8 mouse cellular contexts compared by ENCODE assay signal in the genomic region with DNA sequence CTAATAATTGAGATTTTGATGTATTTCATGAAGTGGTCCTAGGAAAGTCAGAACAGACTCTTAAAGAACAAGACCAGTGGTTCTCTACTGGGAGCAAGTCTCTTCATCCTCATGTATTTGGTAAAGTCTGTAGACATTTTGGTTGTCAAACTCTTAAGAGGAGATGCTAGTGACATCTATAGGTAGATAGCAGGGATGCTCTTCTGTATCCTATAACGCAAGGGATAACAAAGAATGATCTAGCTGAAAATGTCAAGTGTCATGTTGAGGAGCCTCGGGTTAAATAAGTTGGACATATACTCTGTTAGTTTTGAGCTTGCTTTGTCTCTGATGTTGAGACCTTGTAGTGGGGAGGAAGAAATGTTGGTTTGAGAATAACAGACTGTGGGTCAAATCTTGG. TPM values are rescaled to one million over a fixed set of nuclear protein-coding genes. Genes with fewer than 3 reads are reported as not detected.
DNase-seq lines count a peak whose midpoint lies in the region; ATAC-seq and TF ChIP-seq lines count a peak whose summit lies in the region.

No protein-coding gene starts in this region.

- peak overlapping the region; percentile 43; the same call in 1 of the 2 replicates for H3K4me3 ChIP-seq in testis, adult 2 months (ENCODE audit: control insufficient read depth, low read depth, low read length)
- peak overlapping the region; percentile 99 for H3K4me3 ChIP-seq in limb, embryonic 13.5 days
- peak overlapping the region; percentile 100 for H3K4me3 ChIP-seq in stomach, embryonic 16.5 days (replicated peaks; ENCODE audit: low read length)

- no peak for TF ChIP-seq POLR2A in testis, adult 2 months (IDR thresholded peaks at IDR 0.05; ENCODE audit: control insufficient read depth, low read depth, low read length)

- WGBS in limb, embryonic 13.5 days, result 39% methylated on average over 2 of the region's 2 CpGs
- 7% methylated on average over 2 of the region's 2 CpGs for WGBS in stomach, embryonic 16.5 days

- no peak overlapping the region for H3K27ac ChIP-seq in testis, adult 2 months (ENCODE audit: control insufficient read depth, insufficient read depth, low read depth, low read length)
- no peak overlapping the region for H3K27ac ChIP-seq in limb, embryonic 13.5 days
- H3K27ac ChIP-seq in stomach, embryonic 16.5 days (ENCODE audit: low read length), result no peak overlapping the region

- no peaks in the 10 kb centered on the region for H3K36me3 ChIP-seq in testis, adult 2 months (ENCODE audit: control insufficient read depth, insufficient read depth, low read length)
- peaks cover 49% of the 10 kb centered on the region for H3K36me3 ChIP-seq in limb, embryonic 13.5 days
- peaks cover 11% of the 10 kb centered on the region; the same call in 1 of the 2 replicates for H3K36me3 ChIP-seq in stomach, embryonic 16.5 days (ENCODE audit: control insufficient read depth, insufficient read depth, low read length)

- peak overlapping the region; percentile 99 for H3K9ac ChIP-seq in limb, embryonic 13.5 days
- peak overlapping the region; percentile 100 for H3K9ac ChIP-seq in stomach, embryonic 16.5 days (ENCODE audit: low read length)

- ATAC-seq in CD4-positive, CD25-positive, alpha-beta regulatory T cell, adult 4 months, result no peak
- no peak for ATAC-seq in limb, embryonic 13.5 days (ENCODE audit: low FRiP score, low read depth)
- no peak for ATAC-seq in stomach, embryonic 16.5 days (ENCODE audit: insufficient read depth, low FRiP score)

- no peak for TF ChIP-seq CTCF in testis, adult 2 months (IDR thresholded peaks at IDR 0.05; ENCODE audit: control insufficient read depth, insufficient read depth, insufficient replicate concordance, low read depth, low read length)

- H3K4me2 ChIP-seq in limb, embryonic 13.5 days (replicated peaks), result peak overlapping the region; percentile 94
- H3K4me2 ChIP-seq in stomach, embryonic 16.5 days (ENCODE audit: low read depth, low read length), result peak overlapping the region; percentile 99

- no peaks in the 10 kb centered on the region for H3K9me3 ChIP-seq in limb, embryonic 13.5 days
- H3K9me3 ChIP-seq in stomach, embryonic 16.5 days (replicated peaks; ENCODE audit: control insufficient read depth, low read length), result no peaks in the 10 kb centered on the region

- peaks cover 5% of the 10 kb centered on the region for H3K4me1 ChIP-seq in testis, adult 2 months (ENCODE audit: control insufficient read depth, insufficient read depth, low read length)
- peaks cover 33% of the 10 kb centered on the region for H3K4me1 ChIP-seq in limb, embryonic 13.5 days
- peaks cover 34% of the 10 kb centered on the region for H3K4me1 ChIP-seq in stomach, embryonic 16.5 days (ENCODE audit: control insufficient read depth, insufficient read depth, low read length)

- no peaks in the 10 kb centered on the region for H3K27me3 ChIP-seq in testis, adult 2 months (ENCODE audit: control insufficient read depth, insufficient read depth, low read length)
- H3K27me3 ChIP-seq in limb, embryonic 13.5 days, result no peaks in the 10 kb centered on the region
- no peaks in the 10 kb centered on the region for H3K27me3 ChIP-seq in stomach, embryonic 16.5 days (ENCODE audit: control insufficient read depth, insufficient read depth, low read length)

- peak; percentile 39 for DNase-seq in CD4-positive, CD25-positive, alpha-beta regulatory T cell, adult 2 months (ENCODE audit: low read depth, low spot score)
- DNase-seq in testis, postnatal 14 days (ENCODE audit: low spot score), result no peak
- no peak for DNase-seq in layer of hippocampus, postnatal 10 days (ENCODE audit: low spot score in 2 of 2)
- no peak for DNase-seq in right cerebral cortex, postnatal 25 days

RNA-seq across cellular contexts. Expression of a gene that starts 1.3 kb away (rescaled TPM):
- 10 to 100 TPM; 15.5 to 28.1 TPM for polyA plus RNA-seq in CD4-positive, CD25-positive, alpha-beta regulatory T cell, adult 4 months (2017; shearing (Covaris generic))
- polyA plus RNA-seq in testis, adult 2 months (2012; rRNA removed), result 82.1 and 88.6 TPM in 2 replicates
- 114 and 132 TPM in 2 replicates for polyA plus RNA-seq in limb, embryonic 13.5 days (2015; fragmentation: Nextera tagmentation; extraction: Ambion mirVana)
- 63.4 and 64.0 TPM in 2 replicates for polyA plus RNA-seq in stomach, embryonic 16.5 days (2015; fragmentation: Nextera tagmentation; extraction: Ambion mirVana)
- 100 to 1,000 TPM; 151 to 155 TPM for total RNA-seq in layer of hippocampus, postnatal 10 days (2021)

RNA-seq across cellular contexts. Expression of a gene that starts 2.8 kb away (rescaled TPM):
- polyA plus RNA-seq in CD4-positive, CD25-positive, alpha-beta regulatory T cell, adult 4 months (2017; shearing (Covaris generic)), result 10 to 100 TPM; 53.8 to 73.8 TPM
- polyA plus RNA-seq in testis, adult 2 months (2012; rRNA removed), result 203 and 208 TPM in 2 replicates
- 132 TPM in 2 replicates for polyA plus RNA-seq in limb, embryonic 13.5 days (2015; fragmentation: Nextera tagmentation; extraction: Ambion mirVana)
- polyA plus RNA-seq in stomach, embryonic 16.5 days (2015; fragmentation: Nextera tagmentation; extraction: Ambion mirVana), result 108 and 110 TPM in 2 replicates
- 100 to 1,000 TPM; 110 to 119 TPM for total RNA-seq in layer of hippocampus, postnatal 10 days (2021)

RNA-seq across cellular contexts. Expression of a gene that starts 8.8 kb away (rescaled TPM):
- 10 to 100 TPM; 15.0 to 30.1 TPM for polyA plus RNA-seq in CD4-positive, CD25-positive, alpha-beta regulatory T cell, adult 4 months (2017; shearing (Covaris generic))
- 44.7 and 44.9 TPM in 2 replicates for polyA plus RNA-seq in testis, adult 2 months (2012; rRNA removed)
- 31.0 and 32.2 TPM in 2 replicates for polyA plus RNA-seq in limb, embryonic 13.5 days (2015; fragmentation: Nextera tagmentation; extraction: Ambion mirVana)
- polyA plus RNA-seq in stomach, embryonic 16.5 days (2015; fragmentation: Nextera tagmentation; extraction: Ambion mirVana), result 28.6 and 31.0 TPM in 2 replicates
- 100 to 1,000 TPM; 125 to 160 TPM for total RNA-seq in layer of hippocampus, postnatal 10 days (2021)

RNA-seq across cellular contexts. Expression of a gene that starts 13.6 kb away (rescaled TPM):
- polyA plus RNA-seq in CD4-positive, CD25-positive, alpha-beta regulatory T cell, adult 4 months (2017; shearing (Covaris generic)), result not detected
- 0.08 TPM in 1 of 2 replicates, not detected in the other for polyA plus RNA-seq in testis, adult 2 months (2012; rRNA removed)
- polyA plus RNA-seq in limb, embryonic 13.5 days (2015; fragmentation: Nextera tagmentation; extraction: Ambion mirVana), result not detected in 2 replicates
- 0.30 and 0.42 TPM in 2 replicates for polyA plus RNA-seq in stomach, embryonic 16.5 days (2015; fragmentation: Nextera tagmentation; extraction: Ambion mirVana)
- not detected for total RNA-seq in layer of hippocampus, postnatal 10 days (2021)

RNA-seq across cellular contexts. Expression of a gene that starts 31.9 kb away (rescaled TPM):
- 1 to 10 TPM; 3.2 to 4.9 TPM for polyA plus RNA-seq in CD4-positive, CD25-positive, alpha-beta regulatory T cell, adult 4 months (2017; shearing (Covaris generic))
- polyA plus RNA-seq in testis, adult 2 months (2012; rRNA removed), result 83.8 and 91.5 TPM in 2 replicates
- polyA plus RNA-seq in limb, embryonic 13.5 days (2015; fragmentation: Nextera tagmentation; extraction: Ambion mirVana), result 31.6 and 32.2 TPM in 2 replicates
- 28.1 and 29.9 TPM in 2 replicates for polyA plus RNA-seq in stomach, embryonic 16.5 days (2015; fragmentation: Nextera tagmentation; extraction: Ambion mirVana)
- total RNA-seq in layer of hippocampus, postnatal 10 days (2021), result 10 to 100 TPM; 55.4 to 64.6 TPM

Comparison
In these comparisons a context has a peak if more than half of its experiments do, and no peak if none do; other contexts are left out.
1. H3K4me3 ChIP-seq: peak in every context shown above with its lines; median percentile 100 in stomach, embryonic 16.5 days; 99 in limb, embryonic 13.5 days; 43 in testis, adult 2 months.